Mouse (Mus musculus) gastrocnemius, adult 2 months (tissue): ENCODE measurements around the gene Pcolce. TPM values are rescaled to one million over a fixed set of nuclear protein-coding genes. Genes with fewer than 3 reads are reported as not detected.

ENCODE experiments used
- DNase-seq: peaks from one replicate; pipeline ENCODE4 v3.0.0; 2022
- H3K27ac ChIP-seq: fragments of 200-600 bp; 2 replicates; pipeline ENCODE4 v1.8.1; 2022; ENCODE audit warnings: mild to moderate bottlenecking
- H3K4me3 ChIP-seq: fragments of 200-600 bp; 2 replicates; pipeline ENCODE4 v1.8.1; 2022; ENCODE audit warnings: mild to moderate bottlenecking, moderate library complexity
- CTCF ChIP-seq: fragments of 200-600 bp; IDR thresholded peaks from 2 replicates; pipeline ENCODE4 v1.8.1; 2022; ENCODE audit warnings: antibody characterized with exemption, mild to moderate bottlenecking, moderate library complexity
- intact Hi-C: fragments of 180-260 bp; cut with DNase I; formaldehyde crosslinking; loops from one replicate; pipeline ENCODE4 v1.15.1; 2025
- total RNA-seq, 2 experiments: library from RNA; stranded (reverse); gene quantifications; 2 replicates each; pipeline ENCODE4 v1.2.3; 2021

Pcolce gene
- total RNA-seq, 2 experiments from 2014 or later = 30.9 to 76.1 TPM

- no peak for TF ChIP-seq CTCF
- DNase-seq = no peak
- Histone ChIP-seq H3K27ac (peak overlapping the region; percentile 73), H3K4me3 (peak overlapping the region; percentile 65)
- intact Hi-C loops = no loop called here
These were observed 31.6 kb upstream of the Pcolce start for GRCm38 (mm10) chr5:137645091-137645651.

- no peak for TF ChIP-seq CTCF
- intact Hi-C loops = no loop called here
- peak overlapping the region; percentile 65 for H3K4me3 ChIP-seq
- peak overlapping the region; percentile 31 for H3K27ac ChIP-seq
- DNase-seq = no peak
These were observed 30.9 kb upstream of the Pcolce start for GRCm38 (mm10) chr5:137644484-137644883.

DNA sequence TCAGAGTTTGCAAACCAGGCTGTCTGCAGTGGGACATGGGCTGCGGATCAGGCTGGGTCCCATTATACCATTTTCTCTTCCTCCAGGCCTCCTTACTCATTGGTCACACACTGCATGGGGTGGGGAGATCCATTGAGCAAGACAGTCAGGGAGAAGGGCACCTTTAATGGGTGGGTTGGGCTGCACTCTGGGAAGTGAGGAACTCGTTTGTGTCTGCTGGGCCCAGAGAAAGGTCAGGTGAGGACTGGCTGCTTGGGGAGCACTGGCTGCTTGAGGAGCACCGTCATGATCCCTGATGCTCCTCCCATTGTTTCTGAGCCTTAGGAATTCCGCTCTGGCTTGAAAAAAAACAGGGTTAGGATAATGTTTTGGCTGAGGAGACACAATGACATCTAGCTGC, 29.3 kb upstream of the Pcolce start:
- no peak overlapping the region for H3K27ac ChIP-seq
- H3K4me3 ChIP-seq = no peak overlapping the region
- no peak for TF ChIP-seq CTCF
- intact Hi-C loops = no loop called here
- DNase-seq = no peak

GRCm38 (mm10) chr5:137641054-137641453, 27.5 kb upstream of the Pcolce start, which contains the start of gene Sap25:
TSS of gene Sap25 (plus strand) at chr5:137641334.
- Histone ChIP-seq H3K4me3 (no peak within 1 kb of the TSS), H3K27ac (no peak within 1 kb of the TSS)
- intact Hi-C loops = no loop called here
- TF ChIP-seq CTCF = peak; percentile 58
- peak; percentile 60 for DNase-seq

- intact Hi-C loops = no loop called here
- Histone ChIP-seq H3K4me3 (no peak overlapping the region), H3K27ac (no peak overlapping the region)
- DNase-seq = no peak
- TF ChIP-seq CTCF = no peak
These were observed 25.9 kb upstream of the Pcolce start for GRCm38 (mm10) chr5:137639472-137639871.

DNA sequence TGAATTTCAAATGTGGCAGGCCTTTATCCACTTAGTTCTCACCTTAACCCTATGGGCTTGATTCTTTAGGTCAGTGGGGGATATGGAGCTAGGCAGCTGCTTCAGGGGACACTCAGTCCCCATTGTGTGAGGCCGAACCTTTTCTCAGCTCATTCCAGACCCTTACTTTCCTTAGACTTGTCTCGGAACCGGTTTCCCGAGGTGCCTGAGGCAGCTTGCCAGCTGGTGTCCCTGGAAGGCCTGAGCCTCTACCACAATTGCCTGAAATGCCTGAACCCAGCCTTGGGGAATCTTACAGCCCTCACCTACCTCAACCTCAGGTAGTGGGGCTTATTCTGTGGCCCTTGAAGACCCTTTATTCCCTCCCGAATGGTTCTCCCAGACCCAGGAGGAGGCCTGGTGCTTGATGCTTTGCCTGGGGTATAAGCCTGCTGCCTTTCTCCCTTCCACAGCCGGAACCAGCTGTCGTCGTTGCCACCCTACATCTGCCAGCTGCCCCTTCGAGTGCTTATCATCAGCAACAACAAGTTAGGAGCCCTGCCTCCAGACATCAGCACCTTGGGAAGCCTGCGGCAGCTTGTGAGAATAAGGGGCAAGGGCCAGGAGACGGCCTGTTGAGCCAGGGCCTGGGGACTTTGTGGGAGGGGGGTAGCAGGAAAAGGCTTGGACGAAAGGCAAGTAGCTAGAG, 20.0 kb upstream of the Pcolce start:
- TF ChIP-seq CTCF = no peak
- H3K4me3 ChIP-seq = no peak overlapping the region
- H3K27ac ChIP-seq = peak overlapping the region; percentile 8; the same call in 1 of the 2 replicates
- no peak for DNase-seq
- intact Hi-C loops = no loop called here

DNA sequence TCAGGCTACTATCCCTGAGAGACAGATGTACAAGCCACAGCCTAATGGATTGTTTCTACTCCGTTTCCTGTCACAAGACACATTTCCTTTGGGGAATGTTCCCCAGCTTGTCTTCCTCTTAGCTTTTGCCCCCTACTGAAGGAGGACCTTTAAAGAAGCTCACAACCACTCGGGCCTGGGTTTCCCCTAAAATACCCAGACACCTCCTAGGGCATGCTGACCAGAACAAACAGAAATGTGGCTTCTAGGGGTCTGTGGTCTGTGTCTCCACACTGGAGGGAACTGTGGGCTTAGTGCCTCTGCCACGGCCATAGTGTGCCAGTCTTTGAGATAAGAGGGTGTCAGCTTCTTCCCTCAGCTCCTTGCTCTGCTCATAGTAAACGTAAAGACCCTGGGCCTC, 18.0 kb upstream of the Pcolce start:
- peak overlapping the region; percentile 89 for H3K4me3 ChIP-seq
- no peak for DNase-seq
- intact Hi-C loops = no loop called here

GRCm38 (mm10) chr5:137631171-137631570, 17.6 kb upstream of the Pcolce start:
- no peak for DNase-seq
- peak overlapping the region; percentile 95 for H3K27ac ChIP-seq
- H3K4me3 ChIP-seq = peak overlapping the region; percentile 89
- TF ChIP-seq CTCF = no peak
- intact Hi-C loops = no loop called here

More for the DNA sequence above, 18.0 kb upstream of the Pcolce start:
- H3K27ac ChIP-seq = peak overlapping the region; percentile 95
- no peak for TF ChIP-seq CTCF

DNA sequence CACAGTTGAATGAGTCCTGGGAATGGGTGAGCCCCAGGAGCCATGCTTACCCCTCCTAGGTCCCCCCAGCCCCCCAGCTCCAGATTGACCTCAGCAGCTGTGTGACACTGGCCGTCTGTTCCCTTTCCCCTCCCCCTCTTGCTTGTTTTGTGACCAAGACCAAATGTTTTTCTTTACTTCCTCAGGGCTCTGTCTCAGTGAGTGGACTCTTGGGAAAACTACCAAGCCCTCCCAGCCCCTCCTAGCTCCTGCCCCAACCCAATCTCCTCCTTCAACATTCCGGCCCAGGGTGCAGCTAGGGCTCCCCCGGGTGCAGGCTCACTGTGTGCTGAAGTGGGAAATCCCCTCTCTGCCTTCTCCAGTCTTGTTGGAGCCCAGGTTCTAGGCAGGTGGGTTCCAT, 17.0 kb upstream of the Pcolce start:
- Histone ChIP-seq H3K27ac (peak overlapping the region; percentile 95), H3K4me3 (peak overlapping the region; percentile 89)
- no peak for DNase-seq
- no peak for TF ChIP-seq CTCF
- intact Hi-C loops = no loop called here

DNA sequence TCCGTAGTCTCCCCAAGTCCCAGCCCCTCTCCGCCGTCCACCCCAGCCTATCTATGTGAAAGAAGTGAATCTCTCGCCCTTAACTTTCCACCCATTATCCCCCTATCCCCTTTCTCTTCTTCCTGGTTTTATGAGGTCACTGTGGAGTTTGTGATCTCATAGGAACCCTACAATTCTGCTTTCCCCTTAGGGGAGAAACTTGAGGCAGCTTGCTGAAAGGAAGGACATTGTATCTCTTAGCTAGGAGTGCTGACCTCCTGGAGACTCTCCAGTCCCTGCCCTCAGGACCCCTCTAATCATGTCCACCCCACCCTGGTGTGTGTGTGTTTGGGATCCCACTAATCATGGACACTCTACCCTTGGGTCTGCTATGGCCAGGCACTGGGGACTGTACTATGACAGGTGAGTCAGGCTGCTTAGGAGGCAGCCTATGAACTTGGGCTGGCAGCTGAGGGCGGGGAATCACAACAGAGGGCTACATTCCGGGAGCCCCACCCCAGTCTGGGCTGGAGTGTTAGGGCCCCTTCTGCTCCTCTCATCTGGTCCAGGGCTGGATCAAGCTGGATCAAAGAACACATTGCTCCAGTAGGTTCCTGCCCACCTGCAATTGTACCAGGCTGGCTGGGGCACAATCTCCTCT, 16.4 kb upstream of the Pcolce start:
- peak overlapping the region; percentile 89 for H3K4me3 ChIP-seq
- TF ChIP-seq CTCF = no peak
- intact Hi-C loops = no loop called here
- no peak for DNase-seq
- peak overlapping the region; percentile 95 for H3K27ac ChIP-seq

- Histone ChIP-seq H3K27ac (peak overlapping the region; percentile 95), H3K4me3 (peak overlapping the region; percentile 89)
- no peak for DNase-seq
- no peak for TF ChIP-seq CTCF
- intact Hi-C loops = no loop called here
These were observed 15.7 kb upstream of the Pcolce start for GRCm38 (mm10) chr5:137629306-137629721.

- intact Hi-C loops = loop anchor here (1.0 kb wide), 1 partner anchor 27 kb away; the partner anchor contains the start of gene Mospd3
- peak within 1 kb of the TSS; percentile 97 for H3K27ac ChIP-seq
- DNase-seq = peak; percentile 99
- peak; percentile 28; the same call in 1 of the 2 replicates for TF ChIP-seq CTCF
- peak within 1 kb of the TSS; percentile 89 for H3K4me3 ChIP-seq
These were observed 15.1 kb upstream of the Pcolce start, which contains the start of the genes Fbxo24, Lrch4 and Gm20605 for GRCm38 (mm10) chr5:137628498-137629305. TSS of gene Fbxo24 (minus strand) at chr5:137629002. TSS of gene Lrch4 (plus strand) at chr5:137629121. TSS of gene Gm20605 (plus strand) at chr5:137629175.
